Mouse (Mus musculus): ENCODE results near the gene Xrcc1. TPM values are rescaled to one million over a fixed set of nuclear protein-coding genes. Genes with fewer than 3 reads are reported as not detected.
A peak's percentile ranks its signal among the peaks of the same experiment; 100 is the strongest.

The Xrcc1 gene
- 24.5 and 26.6 TPM in 2 replicates for polyA plus RNA-seq (2015; fragmentation: Nextera tagmentation; extraction: Ambion mirVana)

DNA sequence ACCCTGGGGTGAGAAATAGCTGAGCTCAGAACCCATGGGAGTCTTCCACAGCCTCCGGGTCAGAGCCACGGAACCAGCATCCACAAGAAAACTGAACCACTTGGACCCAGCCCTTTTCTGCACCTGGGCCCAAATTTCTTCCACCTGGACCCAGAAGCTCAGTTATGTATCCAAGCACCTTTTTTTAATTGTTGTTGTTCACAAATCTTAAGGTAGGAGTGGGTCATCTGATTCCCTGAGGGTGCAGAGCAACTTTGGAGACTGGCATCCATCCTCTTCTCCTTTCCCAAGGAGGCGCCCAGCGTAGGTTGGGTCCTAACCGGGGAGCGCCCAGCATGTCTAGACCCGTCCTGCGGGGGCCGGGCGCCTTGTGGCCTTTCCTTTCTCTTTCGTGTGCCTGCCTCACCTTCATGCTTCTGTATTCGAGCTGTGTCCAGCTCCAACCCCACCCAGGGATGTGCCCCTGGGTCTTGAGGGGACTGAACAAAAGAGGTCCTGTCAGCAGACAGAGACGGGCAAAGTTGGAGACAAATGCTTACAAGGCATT, at the start of gene Xrcc1, which contains the start of gene Pinlyp:
Gene Xrcc1, plus strand, starts transcription at position 222 of the 547 bp plus-strand sequence.
Gene Pinlyp, minus strand, starts transcription at position 51 of the 547 bp plus-strand sequence.
- whole genome bisulfite sequencing: 29% methylated on average over 13 of the region's 13 CpGs
- ATAC-seq: 0 out of 2 replicates have a peak, but pooled peaks have one; percentile 6
- peak within 1 kb of the TSS; percentile 85 for H3K4me2 ChIP-seq (replicated peaks; ENCODE audit: low read depth)

DNA sequence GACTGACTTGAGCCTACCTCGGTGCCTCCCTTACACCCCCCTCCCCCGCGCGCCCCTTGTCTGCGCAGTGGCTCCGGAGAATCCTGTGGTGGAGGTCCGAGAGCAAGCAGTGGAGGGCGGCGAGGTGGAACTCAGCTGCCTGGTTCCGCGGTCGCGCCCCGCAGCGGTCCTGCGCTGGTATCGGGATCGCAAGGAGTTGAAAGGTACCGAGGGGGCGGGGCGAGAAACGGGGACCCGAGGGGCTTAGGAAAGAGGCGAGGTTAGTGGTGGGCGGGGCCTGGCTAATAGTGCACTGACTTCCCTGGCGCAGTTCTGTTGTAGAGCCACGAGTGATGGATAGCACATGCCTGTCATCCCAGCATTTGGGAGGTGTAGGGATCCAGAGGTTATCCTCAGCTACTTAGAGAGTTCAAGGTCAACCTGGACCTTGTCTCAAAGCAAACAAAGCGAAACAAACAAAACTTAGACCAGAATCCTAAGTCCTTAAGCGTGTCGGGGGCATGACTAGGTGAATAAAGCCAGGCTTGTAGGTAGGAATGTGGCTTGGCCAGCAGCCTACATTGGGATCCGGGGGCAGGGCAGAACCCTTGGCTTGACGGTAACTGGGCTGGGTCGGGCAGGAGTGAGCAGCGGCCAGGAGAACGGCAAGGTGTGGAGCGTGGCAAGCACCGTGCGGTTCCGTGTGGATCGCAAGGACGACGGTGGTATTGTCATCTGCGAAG, 46.1 kb upstream of the Xrcc1 start:
- H3K4me1 ChIP-seq (replicated peaks; ENCODE audit: control insufficient read depth, insufficient read depth, low read length): no peaks in the 10 kb centered on the region
- 11% methylated on average over 43 of the region's 43 CpGs for WGBS
- ATAC-seq: no peak; the same call in 1 of the 2 replicates
- H3K9ac ChIP-seq (ENCODE audit: low read depth, low read length): no peak overlapping the region
- peaks cover 24% of the 10 kb centered on the region for H3K27me3 ChIP-seq (replicated peaks; ENCODE audit: control insufficient read depth, insufficient read depth, low read length)
- H3K9me3 ChIP-seq (ENCODE audit: control insufficient read depth): no peaks in the 10 kb centered on the region
- 0 out of 2 replicates have a peak overlapping the region, but pooled peaks have one; percentile 18 for H3K4me3 ChIP-seq (ENCODE audit: low read depth, low read length)
- no peaks in the 10 kb centered on the region for H3K36me3 ChIP-seq (ENCODE audit: control insufficient read depth, insufficient read depth)
- H3K4me2 ChIP-seq (replicated peaks; ENCODE audit: low read depth): peak overlapping the region; percentile 45
- TF ChIP-seq CTCF (IDR thresholded peaks at IDR 0.05; ENCODE audit: low read depth): no peak
- H3K27ac ChIP-seq (ENCODE audit: low read depth, low read length): no peak overlapping the region

More for the DNA sequence above, at the start of gene Xrcc1, which contains the start of gene Pinlyp:
- H3K4me3 ChIP-seq (ENCODE audit: low read depth, low read length): peak within 1 kb of the TSS; percentile 92
- no peaks in the 10 kb centered on the region; the same call in 1 of the 2 replicates for H3K36me3 ChIP-seq (ENCODE audit: control insufficient read depth, insufficient read depth)
- no peaks in the 10 kb centered on the region for H3K27me3 ChIP-seq (replicated peaks; ENCODE audit: control insufficient read depth, insufficient read depth, low read length)
- H3K9ac ChIP-seq (ENCODE audit: low read depth, low read length): peak within 1 kb of the TSS; percentile 77
- H3K9me3 ChIP-seq (ENCODE audit: control insufficient read depth): no peaks in the 10 kb centered on the region
- no peak for TF ChIP-seq CTCF (IDR thresholded peaks at IDR 0.05; ENCODE audit: low read depth)
- peak within 1 kb of the TSS; percentile 30 for H3K27ac ChIP-seq (ENCODE audit: low read depth, low read length)
- H3K4me1 ChIP-seq (replicated peaks; ENCODE audit: control insufficient read depth, insufficient read depth, low read length): 0 out of 2 replicates have a peak, but pooled peaks cover 3% of the 10 kb centered on the region

DNA sequence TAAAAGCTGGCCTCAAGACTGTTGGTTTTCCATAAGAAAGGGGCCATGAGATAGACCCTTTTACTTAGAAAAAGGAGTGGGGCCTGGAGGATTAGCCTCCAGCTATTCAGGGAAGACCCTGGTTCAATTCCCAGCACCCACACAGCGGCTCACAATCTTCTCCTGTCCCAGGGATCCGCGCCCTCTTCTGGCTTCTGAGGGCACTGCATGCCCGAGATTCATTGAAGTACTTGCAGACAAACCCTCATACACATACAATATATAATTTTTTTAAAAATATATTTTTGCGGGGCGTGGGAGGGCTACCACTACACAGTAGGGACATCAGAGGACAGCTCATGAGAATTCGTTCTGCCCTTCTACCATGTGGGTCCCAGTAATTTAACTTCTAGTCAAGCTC, 45.2 kb upstream of the Xrcc1 start:
- peak; percentile 58 for TF ChIP-seq CTCF (IDR thresholded peaks at IDR 0.05; ENCODE audit: low read depth)
- Histone ChIP-seq H3K27me3 (replicated peaks; ENCODE audit: control insufficient read depth, insufficient read depth, low read length) (peaks cover 24% of the 10 kb centered on the region), H3K27ac (ENCODE audit: low read depth, low read length) (no peak overlapping the region), H3K36me3 (ENCODE audit: control insufficient read depth, insufficient read depth) (no peaks in the 10 kb centered on the region), H3K4me2 (replicated peaks; ENCODE audit: low read depth) (no peak overlapping the region), H3K4me3 (ENCODE audit: low read depth, low read length) (no peak overlapping the region), H3K4me1 (replicated peaks; ENCODE audit: control insufficient read depth, insufficient read depth, low read length) (no peaks in the 10 kb centered on the region), H3K9me3 (ENCODE audit: control insufficient read depth) (no peaks in the 10 kb centered on the region), H3K9ac (ENCODE audit: low read depth, low read length) (no peak overlapping the region)
- ATAC-seq: no peak
- 39% methylated on average over 7 of the region's 7 CpGs for WGBS

DNA sequence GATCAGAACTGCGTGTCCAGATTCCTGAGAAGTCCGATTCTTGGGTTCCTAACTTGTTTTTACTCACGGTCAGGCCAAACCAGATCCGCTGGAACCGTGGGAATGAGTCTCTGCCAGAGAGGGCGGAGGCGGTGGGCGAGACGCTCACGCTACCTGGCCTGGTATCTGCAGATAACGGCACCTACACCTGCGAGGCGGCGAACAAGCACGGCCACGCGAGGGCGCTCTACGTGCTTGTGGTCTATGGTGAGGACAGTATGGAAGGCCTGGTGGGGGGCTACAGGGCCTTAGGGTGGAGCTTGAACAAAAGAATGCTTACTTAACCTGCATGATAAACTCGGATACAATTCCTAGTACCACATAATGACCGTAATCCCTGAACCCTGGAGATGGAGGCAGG, 44.6 kb upstream of the Xrcc1 start:
- ATAC-seq: no peak
- H3K9me3 ChIP-seq (ENCODE audit: control insufficient read depth): no peaks in the 10 kb centered on the region
- H3K9ac ChIP-seq (ENCODE audit: low read depth, low read length): no peak overlapping the region
- 39% methylated on average over 21 of the region's 21 CpGs for WGBS
- peaks cover 24% of the 10 kb centered on the region for H3K27me3 ChIP-seq (replicated peaks; ENCODE audit: control insufficient read depth, insufficient read depth, low read length)
- H3K4me2 ChIP-seq (replicated peaks; ENCODE audit: low read depth): no peak overlapping the region
- H3K4me1 ChIP-seq (replicated peaks; ENCODE audit: control insufficient read depth, insufficient read depth, low read length): no peaks in the 10 kb centered on the region
- no peak overlapping the region for H3K4me3 ChIP-seq (ENCODE audit: low read depth, low read length)
- TF ChIP-seq CTCF (IDR thresholded peaks at IDR 0.05; ENCODE audit: low read depth): peak; percentile 57
- no peak overlapping the region for H3K27ac ChIP-seq (ENCODE audit: low read depth, low read length)
- H3K36me3 ChIP-seq (ENCODE audit: control insufficient read depth, insufficient read depth): no peaks in the 10 kb centered on the region

DNA sequence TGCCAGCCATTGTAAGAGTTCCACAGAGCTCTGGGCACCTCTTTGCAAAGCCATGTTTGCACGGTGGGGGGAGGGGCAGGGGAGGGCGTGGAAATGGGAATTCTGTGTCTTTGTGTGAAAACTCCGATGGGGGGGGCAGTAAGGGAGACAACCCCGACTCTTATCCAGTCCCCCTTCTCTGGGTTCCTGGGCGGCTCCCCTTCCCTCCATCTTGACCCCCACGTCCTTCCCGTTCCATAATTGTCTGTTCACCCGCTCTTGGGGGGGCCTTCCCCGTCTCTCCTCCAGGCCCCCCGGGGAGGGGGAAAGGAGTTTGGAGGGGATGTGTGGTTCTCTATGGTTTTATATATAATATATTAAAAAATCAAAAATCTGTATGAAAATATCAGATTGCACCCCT, 42.1 kb upstream of the Xrcc1 start:
- no peak overlapping the region for H3K9ac ChIP-seq (ENCODE audit: low read depth, low read length)
- no peak overlapping the region for H3K27ac ChIP-seq (ENCODE audit: low read depth, low read length)
- peaks cover 17% of the 10 kb centered on the region for H3K27me3 ChIP-seq (replicated peaks; ENCODE audit: control insufficient read depth, insufficient read depth, low read length)
- WGBS: 21% methylated on average over 10 of the region's 10 CpGs
- H3K4me1 ChIP-seq (replicated peaks; ENCODE audit: control insufficient read depth, insufficient read depth, low read length): no peaks in the 10 kb centered on the region
- no peak for ATAC-seq
- H3K4me2 ChIP-seq (replicated peaks; ENCODE audit: low read depth): no peak overlapping the region
- no peaks in the 10 kb centered on the region for H3K9me3 ChIP-seq (ENCODE audit: control insufficient read depth)
- H3K4me3 ChIP-seq (ENCODE audit: low read depth, low read length): no peak overlapping the region
- no peak for TF ChIP-seq CTCF (IDR thresholded peaks at IDR 0.05; ENCODE audit: low read depth)
- H3K36me3 ChIP-seq (ENCODE audit: control insufficient read depth, insufficient read depth): no peaks in the 10 kb centered on the region

DNA sequence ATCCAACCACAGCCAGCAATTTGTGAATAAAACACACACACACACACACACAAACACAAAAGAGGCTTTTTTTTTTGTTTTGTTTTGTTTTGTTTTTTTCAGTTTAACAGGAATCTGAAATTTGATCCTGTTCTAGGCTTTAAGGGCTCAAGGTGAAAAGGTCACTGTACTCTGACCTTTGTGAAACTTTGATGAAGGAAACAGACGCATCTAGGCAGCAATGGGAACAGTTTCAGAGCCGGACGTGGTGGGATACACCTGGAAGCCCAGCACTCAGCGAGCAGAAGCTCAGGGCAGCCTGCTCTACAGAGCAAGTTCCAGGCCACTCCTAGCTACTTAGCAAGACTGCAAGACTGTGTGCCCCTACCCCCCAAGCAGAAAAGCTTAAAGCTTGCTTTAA, 41.2 kb upstream of the Xrcc1 start:
- H3K9me3 ChIP-seq (ENCODE audit: control insufficient read depth): no peaks in the 10 kb centered on the region
- no peak overlapping the region for H3K9ac ChIP-seq (ENCODE audit: low read depth, low read length)
- no peaks in the 10 kb centered on the region for H3K4me1 ChIP-seq (replicated peaks; ENCODE audit: control insufficient read depth, insufficient read depth, low read length)
- no peaks in the 10 kb centered on the region for H3K36me3 ChIP-seq (ENCODE audit: control insufficient read depth, insufficient read depth)
- H3K27ac ChIP-seq (ENCODE audit: low read depth, low read length): no peak overlapping the region
- peaks cover 8% of the 10 kb centered on the region for H3K27me3 ChIP-seq (replicated peaks; ENCODE audit: control insufficient read depth, insufficient read depth, low read length)
- WGBS: 24% methylated on average over 4 of the region's 4 CpGs
- no peak overlapping the region for H3K4me3 ChIP-seq (ENCODE audit: low read depth, low read length)
- no peak for TF ChIP-seq CTCF (IDR thresholded peaks at IDR 0.05; ENCODE audit: low read depth)
- no peak for ATAC-seq
- H3K4me2 ChIP-seq (replicated peaks; ENCODE audit: low read depth): no peak overlapping the region
